Mouse (Mus musculus): ENCODE measurements around the gene 4930523C07Rik. TPM values are rescaled to one million over a fixed set of nuclear protein-coding genes. Genes with fewer than 3 reads are reported as not detected.

Gene 4930523C07Rik
- polyA plus RNA-seq (2012; rRNA removed; ENCODE audit: low replicate concordance) = 24.2 and 35.1 TPM in 2 replicates

DNA sequence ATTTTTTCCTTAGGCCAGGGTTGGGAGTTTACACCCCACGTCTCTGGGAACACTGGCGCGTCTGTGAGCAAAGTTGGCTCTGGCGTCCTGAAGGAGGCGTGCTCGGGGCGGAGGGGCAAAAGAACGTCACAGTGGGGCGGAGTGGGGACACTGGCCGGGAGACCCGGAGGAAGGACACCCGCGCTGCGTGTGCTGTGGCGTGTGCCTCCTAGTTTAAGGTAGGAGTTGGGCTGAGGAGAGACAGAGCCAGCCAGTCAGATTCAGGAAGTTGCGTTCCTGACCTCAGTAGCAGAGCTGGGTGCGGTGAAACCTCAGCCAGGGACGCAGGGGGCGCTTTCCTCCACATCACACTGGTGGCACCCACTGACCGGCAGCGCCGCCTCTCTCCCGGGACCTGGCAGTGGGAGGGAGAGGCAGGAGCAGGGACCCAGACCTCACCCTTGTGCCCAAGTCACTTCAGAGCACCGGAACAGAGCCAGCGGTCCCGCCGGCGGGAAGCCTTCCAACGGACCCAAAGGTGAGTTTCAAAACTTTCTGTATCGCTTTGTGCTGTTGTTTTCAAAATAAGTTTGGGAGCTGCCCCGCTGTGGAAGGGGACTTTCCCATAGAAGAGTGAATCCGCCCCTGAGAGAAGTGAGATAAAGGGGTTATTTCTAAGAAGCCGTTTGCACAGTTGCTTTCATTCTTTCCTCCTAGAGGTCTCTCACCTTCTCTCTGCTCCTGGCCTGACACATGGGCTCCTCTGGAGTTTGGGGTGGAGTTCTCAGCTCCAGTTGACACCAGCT lies at the start of gene 4930523C07Rik:
TSS of gene 4930523C07Rik (plus strand) at position 146 of the 785 bp plus-strand sequence.

Other genes starting within 250 kb of the 4930523C07Rik start
- gene Tnn, start 109.2 kb downstream of the 4930523C07Rik start, polyA plus RNA-seq (2012; rRNA removed; ENCODE audit: low replicate concordance) = 0.20 TPM in 2 replicates
- 18.1 and 45.3 TPM in 2 replicates for gene Mrps14, start 150.8 kb downstream of the 4930523C07Rik start, polyA plus RNA-seq (2012; rRNA removed; ENCODE audit: low replicate concordance)
- 5.4 and 5.8 TPM in 2 replicates for gene Cacybp, start 168.5 kb downstream of the 4930523C07Rik start, polyA plus RNA-seq (2012; rRNA removed; ENCODE audit: low replicate concordance)

Measured in mammary gland, adult 2 months (tissue).